Mouse (Mus musculus): ENCODE data around the gene Mrpl51. TPM values are rescaled to one million over a fixed set of nuclear protein-coding genes. Genes with fewer than 3 reads are reported as not detected.

Gene Mrpl51
- polyA plus RNA-seq, 1 experiment from 2014 or later, result 160 TPM

DNA sequence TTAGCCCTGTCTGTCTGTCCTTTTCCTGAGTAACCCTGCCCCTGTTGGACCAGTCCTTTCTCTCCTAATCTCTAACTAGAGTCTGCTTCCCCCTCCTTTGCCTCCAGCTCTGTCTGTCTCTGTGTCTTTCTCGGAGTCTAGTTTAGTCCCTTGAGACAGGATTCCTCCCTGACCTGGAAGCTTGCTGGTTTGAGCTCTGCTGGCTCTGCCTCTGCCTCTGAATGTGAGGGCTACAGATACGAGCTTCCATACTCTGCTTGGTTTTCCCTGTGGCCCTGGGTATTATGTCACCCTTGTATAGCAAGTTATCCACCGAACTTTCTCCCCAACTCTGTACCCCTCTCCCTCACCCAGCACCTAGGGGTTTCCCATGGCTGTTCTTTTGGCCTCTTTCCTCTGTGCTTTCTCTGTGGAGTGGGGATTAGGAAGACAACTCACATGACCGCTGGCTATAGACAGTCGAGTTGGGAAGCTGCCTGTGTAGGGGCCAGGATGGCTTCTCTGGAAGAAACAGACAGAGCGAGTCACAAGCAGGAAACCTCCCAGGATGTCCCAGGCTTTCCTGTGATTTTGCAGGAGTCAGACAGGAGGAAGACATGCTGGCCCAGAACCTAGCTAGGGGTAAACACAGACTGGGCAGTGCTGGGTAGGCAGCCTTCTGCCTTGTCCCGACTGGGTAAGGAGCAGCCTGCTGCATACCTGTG lies 42.4 kb downstream of the Mrpl51 start:
- Histone ChIP-seq H3K4me2 (no peak overlapping the region), H3K27ac (replicated peaks) (no peak overlapping the region), H3K36me3 (replicated peaks) (no peaks in the 10 kb centered on the region), H3K4me1 (replicated peaks) (peaks cover 37% of the 10 kb centered on the region), H3K27me3 (no peaks in the 10 kb centered on the region), H3K9ac (no peak overlapping the region), H3K4me3 (replicated peaks) (no peak overlapping the region), H3K9me3 (replicated peaks) (no peaks in the 10 kb centered on the region)
- WGBS (ENCODE audit: insufficient replicate concordance), result 54% methylated on average over 7 of the region's 7 CpGs
- ATAC-seq (ENCODE audit: insufficient read depth), result no peak

GRCm38 (mm10) chr6:125234520-125234828 lies 42.9 kb downstream of the Mrpl51 start:
- no peak for ATAC-seq (ENCODE audit: insufficient read depth)
- H3K9ac ChIP-seq, result no peak overlapping the region
- no peaks in the 10 kb centered on the region for H3K27me3 ChIP-seq
- no peak overlapping the region for H3K4me3 ChIP-seq (replicated peaks)
- H3K9me3 ChIP-seq (replicated peaks), result no peaks in the 10 kb centered on the region
- WGBS (ENCODE audit: insufficient replicate concordance), result 62% methylated on average over 5 of the region's 5 CpGs
- H3K4me1 ChIP-seq (replicated peaks), result peaks cover 38% of the 10 kb centered on the region
- H3K27ac ChIP-seq (replicated peaks), result no peak overlapping the region
- H3K4me2 ChIP-seq, result no peak overlapping the region
- H3K36me3 ChIP-seq (replicated peaks), result no peaks in the 10 kb centered on the region

DNA sequence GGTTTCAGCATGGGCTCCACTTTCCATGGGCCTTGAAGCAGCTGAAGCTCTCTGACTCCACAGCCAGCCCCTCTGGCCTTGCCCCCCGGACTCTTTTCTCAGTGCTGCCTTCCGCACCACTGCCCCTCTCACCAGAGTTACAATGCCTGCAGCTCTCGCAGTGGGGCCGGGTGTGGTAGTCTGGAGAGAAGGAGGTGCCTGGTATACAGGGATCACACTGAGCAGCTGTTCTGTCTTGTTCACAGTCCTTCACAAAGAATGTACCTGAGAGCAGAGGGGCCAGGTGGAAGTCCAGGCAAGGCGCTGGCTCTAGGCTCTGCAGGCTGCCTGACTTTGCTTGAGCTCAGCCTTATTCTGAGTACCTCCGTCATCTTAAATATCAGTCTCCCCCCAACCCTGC lies 44.7 kb downstream of the Mrpl51 start:
- Histone ChIP-seq H3K9me3 (replicated peaks) (no peaks in the 10 kb centered on the region), H3K27me3 (no peaks in the 10 kb centered on the region), H3K36me3 (replicated peaks) (no peaks in the 10 kb centered on the region), H3K27ac (replicated peaks) (no peak overlapping the region), H3K4me1 (replicated peaks) (peaks cover 30% of the 10 kb centered on the region), H3K4me2 (no peak overlapping the region), H3K4me3 (replicated peaks) (no peak overlapping the region), H3K9ac (no peak overlapping the region)
- 67% methylated on average over 6 of the region's 6 CpGs for WGBS (ENCODE audit: insufficient replicate concordance)
- ATAC-seq (ENCODE audit: insufficient read depth), result no peak

DNA sequence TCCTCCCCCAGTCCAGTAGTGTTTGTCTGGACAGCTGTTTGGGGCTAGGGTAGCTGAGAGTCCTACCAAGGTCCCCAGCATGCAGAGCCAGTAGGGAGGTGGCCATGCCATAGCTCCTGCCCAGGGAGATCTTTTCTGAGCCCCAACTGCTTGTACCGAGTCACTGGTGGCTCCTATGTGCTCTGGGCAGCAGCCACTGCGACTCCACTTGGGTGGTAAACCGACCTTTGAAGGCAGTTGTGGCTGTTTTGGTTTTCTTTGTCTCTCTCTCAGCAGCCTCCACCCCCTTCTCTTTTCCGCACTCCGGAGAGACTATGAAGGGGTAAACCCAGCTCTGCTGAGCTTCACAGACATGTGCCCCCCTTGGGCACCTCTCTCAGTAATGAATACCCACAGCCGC lies 45.2 kb downstream of the Mrpl51 start, which contains the start of gene Cd27:
Gene Cd27 (minus strand): TSS at position 229 of the 400 bp plus-strand sequence.
- Histone ChIP-seq H3K9me3 (replicated peaks) (no peaks in the 10 kb centered on the region), H3K4me2 (no peak within 1 kb of the TSS), H3K36me3 (replicated peaks) (no peaks in the 10 kb centered on the region), H3K27me3 (no peaks in the 10 kb centered on the region), H3K9ac (no peak within 1 kb of the TSS), H3K4me3 (replicated peaks) (no peak within 1 kb of the TSS), H3K4me1 (replicated peaks) (peaks cover 28% of the 10 kb centered on the region), H3K27ac (replicated peaks) (no peak within 1 kb of the TSS)
- WGBS (ENCODE audit: insufficient replicate concordance), result 36% methylated on average over 6 of the region's 6 CpGs
- ATAC-seq (ENCODE audit: insufficient read depth), result no peak

GRCm38 (mm10) chr6:125237421-125237820 lies 45.8 kb downstream of the Mrpl51 start:
- Histone ChIP-seq H3K4me2 (no peak overlapping the region), H3K9me3 (replicated peaks) (no peaks in the 10 kb centered on the region), H3K27me3 (no peaks in the 10 kb centered on the region), H3K27ac (replicated peaks) (no peak overlapping the region), H3K9ac (no peak overlapping the region), H3K4me3 (replicated peaks) (no peak overlapping the region), H3K4me1 (replicated peaks) (peaks cover 22% of the 10 kb centered on the region), H3K36me3 (replicated peaks) (no peaks in the 10 kb centered on the region)
- no peak for ATAC-seq (ENCODE audit: insufficient read depth)
- 73% methylated on average over 4 of the region's 4 CpGs for WGBS (ENCODE audit: insufficient replicate concordance)

- WGBS (ENCODE audit: insufficient replicate concordance), result 16% methylated on average over 6 of the region's 6 CpGs
- no peak overlapping the region for H3K4me2 ChIP-seq
- no peaks in the 10 kb centered on the region for H3K9me3 ChIP-seq (replicated peaks)
- H3K27me3 ChIP-seq, result no peaks in the 10 kb centered on the region
- no peak overlapping the region for H3K27ac ChIP-seq (replicated peaks)
- ATAC-seq (ENCODE audit: insufficient read depth), result no peak
- H3K9ac ChIP-seq, result no peak overlapping the region
- no peak overlapping the region for H3K4me3 ChIP-seq (replicated peaks)
- H3K36me3 ChIP-seq (replicated peaks), result no peaks in the 10 kb centered on the region
- peaks cover 12% of the 10 kb centered on the region; the same call in 1 of the 2 replicates for H3K4me1 ChIP-seq (replicated peaks)
Observed at GRCm38 (mm10) chr6:125238396-125238795, 46.8 kb downstream of the Mrpl51 start.

DNA sequence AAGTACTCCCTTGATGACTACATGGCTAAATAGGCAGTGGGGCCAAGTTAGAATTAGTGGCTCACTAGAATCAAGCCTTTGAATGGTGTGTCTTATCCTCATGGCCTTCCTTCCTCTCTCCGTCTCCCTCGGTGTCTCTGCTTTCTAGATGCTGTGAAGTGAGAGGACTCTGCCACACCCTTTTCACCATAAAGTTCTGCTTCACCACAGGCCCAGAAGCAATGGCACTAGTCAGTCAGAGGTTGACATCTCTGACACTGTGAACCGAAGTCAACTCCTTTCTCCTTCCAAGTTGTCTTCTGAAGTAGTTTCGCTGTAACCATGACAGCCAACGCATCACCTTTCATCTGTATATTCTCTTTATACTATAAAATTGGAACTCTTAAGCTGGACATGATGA lies 47.9 kb downstream of the Mrpl51 start:
- Histone ChIP-seq H3K4me1 (replicated peaks) (0 out of 2 replicates have a peak, but pooled peaks cover 3% of the 10 kb centered on the region), H3K27me3 (no peaks in the 10 kb centered on the region), H3K9ac (no peak overlapping the region), H3K4me2 (no peak overlapping the region), H3K9me3 (replicated peaks) (no peaks in the 10 kb centered on the region), H3K27ac (replicated peaks) (no peak overlapping the region), H3K36me3 (replicated peaks) (no peaks in the 10 kb centered on the region), H3K4me3 (replicated peaks) (no peak overlapping the region)
- 74% methylated on average over 5 of the region's 5 CpGs for WGBS (ENCODE audit: insufficient replicate concordance)
- no peak for ATAC-seq (ENCODE audit: insufficient read depth)

DNA sequence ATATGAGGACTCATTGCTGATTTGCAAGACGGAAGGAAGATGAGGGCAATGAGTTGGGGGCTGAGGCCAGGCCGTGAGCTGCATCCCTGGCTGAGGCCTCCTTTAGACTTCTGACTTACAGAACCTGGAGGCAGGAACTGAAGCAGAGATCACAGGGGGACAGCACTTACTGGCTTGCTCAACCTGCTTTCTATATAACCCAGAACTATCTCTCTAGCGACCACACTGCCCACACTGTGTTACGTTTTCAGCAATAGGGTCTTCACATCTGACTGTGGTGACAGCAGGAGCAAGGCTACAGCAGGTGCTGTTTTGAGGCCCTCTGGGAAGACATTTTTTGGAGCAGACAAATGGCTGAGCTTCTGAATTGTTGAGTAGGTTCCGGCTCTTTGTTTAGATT lies 49.0 kb downstream of the Mrpl51 start:
- Histone ChIP-seq H3K4me1 (replicated peaks) (0 out of 2 replicates have a peak, but pooled peaks cover 3% of the 10 kb centered on the region), H3K9me3 (replicated peaks) (no peaks in the 10 kb centered on the region), H3K27me3 (no peaks in the 10 kb centered on the region), H3K4me2 (no peak overlapping the region), H3K9ac (no peak overlapping the region), H3K27ac (replicated peaks) (no peak overlapping the region), H3K36me3 (replicated peaks) (no peaks in the 10 kb centered on the region), H3K4me3 (replicated peaks) (no peak overlapping the region)
- WGBS (ENCODE audit: insufficient replicate concordance), result 55% methylated on average over 5 of the region's 5 CpGs
- no peak for ATAC-seq (ENCODE audit: insufficient read depth)

- Histone ChIP-seq H3K27me3 (no peaks in the 10 kb centered on the region), H3K9me3 (replicated peaks) (no peaks in the 10 kb centered on the region), H3K36me3 (replicated peaks) (no peaks in the 10 kb centered on the region), H3K27ac (replicated peaks) (no peak overlapping the region), H3K4me1 (replicated peaks) (0 out of 2 replicates have a peak, but pooled peaks cover 3% of the 10 kb centered on the region), H3K4me2 (no peak overlapping the region), H3K9ac (no peak overlapping the region), H3K4me3 (replicated peaks) (no peak overlapping the region)
- ATAC-seq (ENCODE audit: insufficient read depth), result no peak
- 36% methylated on average over 8 of the region's 8 CpGs for WGBS (ENCODE audit: insufficient replicate concordance)
Observed at GRCm38 (mm10) chr6:125241566-125241965, 50.0 kb downstream of the Mrpl51 start.

DNA sequence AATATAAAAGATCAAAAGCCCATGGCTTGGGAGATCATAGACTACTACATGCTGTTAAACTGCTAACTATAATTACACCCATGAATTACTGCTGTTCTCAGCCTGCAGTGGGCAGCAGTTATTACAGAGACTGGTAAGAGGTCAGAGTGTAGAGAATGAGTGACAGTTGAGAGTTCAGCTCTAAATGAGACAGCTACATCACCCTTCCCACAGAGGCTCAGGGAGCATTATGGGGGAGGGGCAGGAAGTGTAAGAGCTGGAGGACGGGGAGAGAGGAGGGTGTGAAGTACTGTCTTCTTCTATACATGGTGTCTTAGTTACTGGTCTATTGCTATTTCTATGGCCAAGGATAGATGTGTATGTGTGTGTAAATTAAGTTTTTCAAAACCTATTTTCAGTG lies 53.0 kb downstream of the Mrpl51 start:
- no peak overlapping the region for H3K4me3 ChIP-seq (replicated peaks)
- ATAC-seq (ENCODE audit: insufficient read depth), result no peak
- H3K9ac ChIP-seq, result no peak overlapping the region
- H3K4me2 ChIP-seq, result no peak overlapping the region
- no peaks in the 10 kb centered on the region for H3K36me3 ChIP-seq (replicated peaks)
- H3K27ac ChIP-seq (replicated peaks), result no peak overlapping the region
- H3K4me1 ChIP-seq (replicated peaks), result no peaks in the 10 kb centered on the region
- H3K9me3 ChIP-seq (replicated peaks), result no peaks in the 10 kb centered on the region
- no peaks in the 10 kb centered on the region for H3K27me3 ChIP-seq
- WGBS (ENCODE audit: insufficient replicate concordance), result 25% methylated on average over 1 of the region's 1 CpGs

Data from liver, embryonic 15.5 days (tissue).